Mouse (Mus musculus) brain, embryonic 14.5 days (tissue): ENCODE results near the gene Tcta.

Experiments used
- CTCF ChIP-seq: fragments of 200-500 bp; IDR thresholded peaks from 2 replicates; pipeline ENCODE4 v1.5.1; 2012; ENCODE audit warnings: inconsistent platforms, mild to moderate bottlenecking, moderate library complexity, borderline replicate concordance; ENCODE audit not compliant: insufficient read depth, insufficient read length; ENCODE audit errors: extremely low read depth
- POLR2A ChIP-seq: fragments of 200-500 bp; IDR thresholded peaks from 2 replicates; pipeline ENCODE4 v1.6.1; 2012; ENCODE audit warnings: mild to moderate bottlenecking, inconsistent platforms, borderline replicate concordance; ENCODE audit not compliant: poor library complexity, insufficient read depth, insufficient read length, severe bottlenecking; ENCODE audit errors: extremely low read depth

DNA sequence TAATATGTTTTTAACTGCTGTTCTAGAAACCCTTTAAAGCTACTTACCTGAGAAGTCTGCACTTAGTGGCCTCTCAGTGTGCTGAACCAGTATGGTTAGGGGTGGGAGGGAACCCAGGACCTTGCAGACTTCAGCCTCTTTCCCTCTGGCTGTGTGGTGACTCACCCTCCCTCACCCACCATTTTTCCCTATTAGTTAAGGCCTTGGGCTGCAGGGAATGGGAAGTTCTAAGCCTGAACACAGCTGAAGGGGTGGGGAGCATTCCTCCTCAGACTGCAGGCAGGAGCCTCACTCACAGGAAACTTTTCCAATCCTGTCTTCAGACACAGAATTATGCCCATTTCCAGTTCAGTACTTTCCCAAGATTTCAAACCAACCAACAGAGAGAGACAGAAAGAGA, 35.8 kb upstream of the Tcta start:
- TF ChIP-seq CTCF (no peak), POLR2A (no peak)
